Mouse (Mus musculus) heart, embryonic 15.5 days (tissue): ENCODE data around the gene Btg2. TPM values are rescaled to one million over a fixed set of nuclear protein-coding genes. Genes with fewer than 3 reads are reported as not detected.

ENCODE experiments used
- ATAC-seq: fragments of 200-750 bp; cut with Nextera tagmentation; replicated peaks from 2 replicates; pipeline ENCODE4 v1.8.0; 2017; ENCODE audit warnings: low read depth, moderate TSS enrichment; ENCODE audit not compliant: insufficient number of reproducible peaks, insufficient read depth, low FRiP score
- H3K27ac ChIP-seq: fragments of 300-500 bp; sonication (generic); 2 replicates; pipeline ENCODE4 v1.5.1; 2015; ENCODE audit warnings: mild to moderate bottlenecking, inconsistent platforms
- H3K27me3 ChIP-seq: fragments of 300-500 bp; sonication (generic); 2 replicates; pipeline ENCODE4 v1.6.1; 2015; ENCODE audit warnings: inconsistent platforms
- H3K36me3 ChIP-seq: fragments of 300-500 bp; sonication (generic); 2 replicates; pipeline ENCODE4 v1.6.1; 2015; ENCODE audit warnings: mild to moderate bottlenecking, inconsistent platforms
- H3K4me1 ChIP-seq: fragments of 300-500 bp; sonication (generic); replicated peaks from 2 replicates; pipeline ENCODE4 v1.6.1; 2015; ENCODE audit warnings: inconsistent platforms
- H3K4me2 ChIP-seq: fragments of 300-500 bp; sonication (generic); 2 replicates; pipeline ENCODE4 v1.6.1; 2015; ENCODE audit warnings: inconsistent platforms, mild to moderate bottlenecking, moderate library complexity
- H3K4me3 ChIP-seq: fragments of 300-500 bp; sonication (generic); 2 replicates; pipeline ENCODE4 v1.5.1; 2015; ENCODE audit warnings: mild to moderate bottlenecking, inconsistent platforms
- H3K9ac ChIP-seq: fragments of 300-500 bp; sonication (generic); 2 replicates; pipeline ENCODE4 v1.6.1; 2015; ENCODE audit warnings: mild to moderate bottlenecking, inconsistent platforms
- H3K9me3 ChIP-seq: fragments of 300-500 bp; sonication (generic); replicated peaks from 2 replicates; pipeline ENCODE4 v1.6.1; 2016; ENCODE audit warnings: inconsistent platforms
- WGBS: fragments of 180-500 bp; shearing (Covaris S2); methylation state at CpG from one replicate; pipeline ENCODE4 v1.1.7; 2015; ENCODE audit warnings: mixed read lengths; 5-methylcytosine and 5-hydroxymethylcytosine counted together
- polyA plus RNA-seq: library from polyadenylated mRNA; unstranded; fragments of >200 nt; fragmentation: Nextera tagmentation; extraction: Ambion mirVana; gene quantifications from 2 replicates; pipeline ENCODE4 v1.2.1, GENCODE M21; 2015

Btg2 gene
- polyA plus RNA-seq, 1 experiment from 2014 or later, result 36.9 TPM

DNA sequence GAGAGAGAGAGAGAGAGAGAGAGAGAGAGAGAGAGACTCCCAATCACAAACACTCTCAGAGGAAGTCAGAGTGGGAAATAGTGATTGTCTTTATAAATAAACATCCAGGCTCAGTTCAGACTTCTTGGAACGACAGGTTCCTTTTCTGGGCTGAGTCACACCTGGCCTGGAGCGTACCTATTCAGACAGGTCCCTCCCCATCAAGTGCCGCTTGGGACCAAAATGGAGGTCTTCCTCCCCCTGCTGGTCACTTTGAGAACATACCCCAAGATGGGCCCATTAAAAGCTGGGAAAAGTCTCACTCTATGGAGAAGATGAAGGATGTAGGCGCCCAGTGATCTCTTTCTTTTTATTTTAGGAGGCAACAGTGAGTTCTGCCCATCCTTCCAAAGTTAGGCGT, 27.8 kb upstream of the Btg2 start:
- Histone ChIP-seq H3K4me2 (no peak overlapping the region), H3K4me1 (peaks cover 14% of the 10 kb centered on the region), H3K9me3 (no peaks in the 10 kb centered on the region), H3K4me3 (no peak overlapping the region), H3K27ac (no peak overlapping the region), H3K27me3 (no peaks in the 10 kb centered on the region; the same call in 1 of the 2 replicates), H3K36me3 (no peaks in the 10 kb centered on the region), H3K9ac (no peak overlapping the region)
- 7% methylated on average over 5 of the region's 5 CpGs for WGBS
- no peak for ATAC-seq

DNA sequence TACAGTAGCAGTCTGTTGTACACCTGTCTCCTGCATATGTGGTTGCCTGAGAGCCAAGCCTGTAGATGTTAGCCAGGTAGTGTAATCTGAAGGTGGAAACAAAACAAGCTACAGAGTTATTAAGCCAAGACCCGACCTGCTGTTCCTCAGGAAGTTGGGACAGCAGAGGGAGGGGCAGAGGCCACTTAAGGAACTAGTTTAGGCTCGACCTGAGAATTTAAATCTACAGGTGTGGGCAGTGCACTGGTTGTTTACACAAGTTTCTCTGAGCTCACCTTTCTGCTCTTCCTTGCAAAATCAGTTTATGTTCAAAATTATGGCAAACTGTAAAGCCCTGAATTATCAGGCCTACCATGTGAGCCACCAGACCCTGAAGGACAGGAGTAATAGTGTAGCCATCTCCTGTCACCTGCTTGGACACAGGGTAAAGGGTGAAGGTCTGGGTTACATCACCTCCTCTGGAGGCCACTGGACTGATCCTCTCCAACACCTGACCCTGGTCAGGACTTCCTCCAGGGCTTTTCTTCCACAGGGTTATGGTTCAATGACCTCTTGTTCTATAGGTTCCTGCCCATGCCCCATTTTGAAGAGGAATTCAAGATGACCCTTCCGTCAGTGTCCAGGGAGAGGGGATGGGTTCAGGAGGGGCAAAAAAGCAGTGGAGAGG, 27.0 kb upstream of the Btg2 start:
- Histone ChIP-seq H3K4me1 (peaks cover 17% of the 10 kb centered on the region), H3K4me3 (no peak overlapping the region), H3K27me3 (no peaks in the 10 kb centered on the region; the same call in 1 of the 2 replicates), H3K9ac (no peak overlapping the region), H3K36me3 (no peaks in the 10 kb centered on the region), H3K9me3 (no peaks in the 10 kb centered on the region), H3K4me2 (no peak overlapping the region), H3K27ac (no peak overlapping the region)
- no peak for ATAC-seq
- 53% methylated on average over 3 of the region's 3 CpGs for WGBS

DNA sequence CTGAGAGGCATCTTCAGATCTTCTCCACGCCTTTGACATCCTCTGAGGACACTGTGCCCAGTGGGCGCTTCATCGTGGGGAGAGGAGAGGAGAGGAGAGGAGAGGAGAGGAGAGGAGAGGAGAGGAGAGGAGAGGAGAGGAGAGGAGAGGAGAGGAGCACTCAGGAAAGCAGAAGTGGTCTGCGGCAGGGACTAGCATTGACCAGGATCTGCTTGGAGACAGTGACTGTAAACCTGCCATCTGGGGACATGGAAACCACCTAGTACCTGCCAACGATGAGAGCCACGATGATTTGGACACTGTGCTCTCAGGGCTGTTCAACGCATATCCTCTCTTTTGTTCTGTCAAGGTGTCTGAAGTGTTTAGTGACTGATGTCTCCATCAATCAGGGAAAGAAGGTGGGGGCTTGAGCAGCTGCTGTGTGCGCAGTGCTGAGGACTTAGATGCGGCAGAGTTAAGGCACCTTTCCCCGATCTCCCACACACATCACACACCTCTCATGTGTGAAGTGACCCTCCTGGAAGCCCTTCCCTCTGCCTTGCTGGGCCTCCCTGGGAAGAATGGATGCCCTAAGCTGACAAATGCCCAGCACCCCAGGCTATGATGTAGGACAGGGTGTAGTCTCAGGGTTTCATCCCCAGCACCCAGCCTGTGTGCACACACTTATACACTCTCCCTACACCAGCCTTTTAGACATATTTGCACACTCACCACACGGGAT, 26.3 kb upstream of the Btg2 start:
- Histone ChIP-seq H3K4me1 (peaks cover 24% of the 10 kb centered on the region), H3K9me3 (no peaks in the 10 kb centered on the region), H3K36me3 (no peaks in the 10 kb centered on the region), H3K9ac (no peak overlapping the region), H3K27ac (no peak overlapping the region), H3K4me2 (no peak overlapping the region), H3K4me3 (no peak overlapping the region), H3K27me3 (no peaks in the 10 kb centered on the region; the same call in 1 of the 2 replicates)
- WGBS, result 71% methylated on average over 11 of the region's 11 CpGs
- no peak for ATAC-seq

DNA sequence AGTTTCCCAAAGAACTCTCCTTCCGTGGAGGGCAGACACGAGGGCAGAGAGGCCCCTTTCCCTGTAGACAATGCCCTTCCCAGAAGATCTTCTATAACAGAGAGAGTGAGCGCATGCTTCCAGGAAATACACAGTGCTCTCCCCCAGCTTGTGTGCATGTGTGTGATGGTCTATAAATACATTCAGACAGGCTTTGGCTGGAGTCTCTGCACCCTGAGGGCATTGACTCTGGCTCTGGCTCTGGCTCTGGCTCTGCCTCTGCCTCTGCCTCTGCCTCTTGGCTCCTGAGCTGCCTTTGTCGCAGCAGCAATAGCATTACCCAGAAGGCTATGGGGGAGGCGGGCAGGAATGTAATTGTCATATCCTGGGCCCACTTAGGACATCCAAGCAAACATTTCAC, 24.9 kb upstream of the Btg2 start:
- H3K27me3 ChIP-seq, result no peaks in the 10 kb centered on the region; the same call in 1 of the 2 replicates
- ATAC-seq, result peak; percentile 50
- H3K27ac ChIP-seq, result peak overlapping the region; percentile 93
- H3K9me3 ChIP-seq, result no peaks in the 10 kb centered on the region
- H3K4me1 ChIP-seq, result peaks cover 33% of the 10 kb centered on the region
- H3K36me3 ChIP-seq, result no peaks in the 10 kb centered on the region
- WGBS, result 33% methylated on average over 5 of the region's 5 CpGs
- no peak overlapping the region for H3K4me3 ChIP-seq
- H3K4me2 ChIP-seq, result no peak overlapping the region
- no peak overlapping the region for H3K9ac ChIP-seq

DNA sequence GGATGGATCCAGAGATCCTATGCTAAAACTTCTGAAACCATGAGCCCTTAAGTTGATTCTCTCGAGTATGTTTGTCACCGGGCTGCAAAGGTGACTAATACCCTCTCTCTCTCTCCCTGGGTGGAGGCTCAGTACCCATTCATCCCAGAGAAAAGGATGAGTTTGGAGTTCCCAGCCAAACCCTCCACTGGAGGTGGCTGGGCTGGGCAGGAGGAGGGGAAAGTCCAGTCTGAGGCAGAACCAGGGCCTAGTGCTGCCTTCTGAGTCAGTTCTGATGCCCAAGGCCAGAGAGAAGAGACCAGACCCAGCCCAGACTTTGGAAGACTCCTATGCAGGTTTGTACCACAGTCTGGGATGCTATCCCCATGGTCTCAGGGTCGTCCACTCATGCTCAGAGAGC, 22.7 kb upstream of the Btg2 start:
- H3K27me3 ChIP-seq, result no peaks in the 10 kb centered on the region

DNA sequence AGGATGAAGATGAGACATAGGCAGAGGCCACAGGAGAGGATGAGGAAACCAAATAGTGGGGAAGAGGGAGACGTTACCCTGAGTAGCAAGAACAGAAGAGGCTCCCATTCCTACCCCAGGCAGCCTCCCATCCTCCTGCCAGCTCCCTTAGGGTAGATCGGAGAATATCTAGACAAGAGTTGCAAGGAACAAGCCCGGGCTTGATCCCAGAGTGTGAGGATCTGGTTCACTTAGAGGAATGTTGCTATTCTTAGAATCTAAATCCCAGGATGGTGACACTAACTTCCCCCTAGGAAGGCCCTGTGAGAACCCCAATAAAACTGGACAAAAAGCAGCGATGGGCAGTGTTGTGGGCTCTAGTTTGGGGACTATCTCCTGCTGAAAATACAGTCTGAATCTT, 22.0 kb upstream of the Btg2 start:
- 58% methylated on average over 4 of the region's 4 CpGs for WGBS
- H3K27me3 ChIP-seq, result no peaks in the 10 kb centered on the region
- H3K4me1 ChIP-seq, result peaks cover 63% of the 10 kb centered on the region
- H3K4me2 ChIP-seq, result no peak overlapping the region
- H3K9me3 ChIP-seq, result no peaks in the 10 kb centered on the region
- no peak overlapping the region for H3K9ac ChIP-seq
- no peak for ATAC-seq
- H3K27ac ChIP-seq, result peak overlapping the region; percentile 99
- H3K4me3 ChIP-seq, result no peak overlapping the region
- no peaks in the 10 kb centered on the region for H3K36me3 ChIP-seq

More for the DNA sequence above, 22.7 kb upstream of the Btg2 start:
- ATAC-seq, result no peak
- WGBS, result 70% methylated on average over 3 of the region's 3 CpGs
- Histone ChIP-seq H3K36me3 (no peaks in the 10 kb centered on the region), H3K4me3 (no peak overlapping the region), H3K9me3 (no peaks in the 10 kb centered on the region), H3K27ac (no peak overlapping the region), H3K9ac (no peak overlapping the region), H3K4me1 (peaks cover 56% of the 10 kb centered on the region), H3K4me2 (no peak overlapping the region)

DNA sequence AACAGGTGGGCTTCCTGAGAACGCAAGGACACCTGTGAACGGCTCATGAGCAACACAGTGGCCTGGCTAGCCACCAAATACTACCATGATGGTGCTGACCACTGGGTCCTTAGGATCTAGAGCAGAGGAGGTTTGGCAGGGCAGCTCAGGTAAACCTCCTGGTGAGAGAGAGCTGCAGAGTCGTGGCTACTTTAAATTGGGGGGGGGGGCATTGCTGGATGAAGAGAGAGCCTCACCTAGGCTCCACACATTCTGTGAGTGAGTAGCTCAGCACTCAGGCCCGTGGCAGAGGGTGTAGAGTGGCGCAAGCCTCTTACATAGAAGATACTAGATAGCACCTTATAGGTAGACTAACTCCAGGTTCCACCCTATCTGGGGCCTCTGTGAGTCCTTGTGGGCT, 21.5 kb upstream of the Btg2 start:
- no peaks in the 10 kb centered on the region for H3K36me3 ChIP-seq
- H3K4me3 ChIP-seq, result no peak overlapping the region
- H3K4me1 ChIP-seq, result peaks cover 68% of the 10 kb centered on the region
- peak overlapping the region; percentile 99 for H3K27ac ChIP-seq
- no peaks in the 10 kb centered on the region for H3K9me3 ChIP-seq
- no peaks in the 10 kb centered on the region for H3K27me3 ChIP-seq
- ATAC-seq, result no peak
- 79% methylated on average over 5 of the region's 5 CpGs for WGBS
- H3K9ac ChIP-seq, result no peak overlapping the region
- H3K4me2 ChIP-seq, result no peak overlapping the region

DNA sequence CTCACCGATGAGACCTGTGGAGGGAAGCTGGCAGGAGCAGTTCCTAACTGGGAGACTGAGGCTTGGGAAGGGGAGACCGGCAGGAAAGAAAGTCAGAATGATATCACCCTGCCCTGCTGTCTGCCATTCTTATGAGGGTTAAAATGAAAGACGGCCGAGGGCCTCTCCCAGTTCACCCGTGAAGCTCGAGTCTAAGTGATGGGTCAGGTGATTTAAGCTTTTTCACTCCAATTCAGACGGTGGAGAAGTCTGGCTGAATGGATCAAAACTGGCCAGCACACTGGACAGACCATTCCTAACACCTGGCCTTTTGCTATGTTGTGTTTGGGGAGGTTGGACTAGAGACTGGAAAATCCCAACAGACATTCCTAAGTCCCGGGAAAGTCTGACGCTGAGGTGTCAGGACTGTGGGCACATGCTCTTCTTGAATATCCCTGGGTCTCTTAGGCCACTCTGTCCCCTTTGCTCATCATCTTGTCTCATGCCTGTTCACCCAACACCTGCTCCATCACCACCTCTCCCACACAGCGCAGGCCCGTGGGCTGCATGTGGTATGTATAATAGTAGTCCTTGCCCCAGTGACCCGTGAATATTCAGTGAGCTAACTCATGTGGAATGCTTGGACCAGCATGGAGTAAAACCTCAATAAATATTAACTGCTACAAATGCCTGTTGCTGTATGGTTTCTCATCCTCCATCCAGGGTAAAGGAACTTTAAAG, 20.8 kb upstream of the Btg2 start:
- Histone ChIP-seq H3K9ac (peak overlapping the region; percentile 49), H3K4me3 (peak overlapping the region; percentile 46), H3K9me3 (no peaks in the 10 kb centered on the region), H3K4me2 (peak overlapping the region; percentile 67), H3K4me1 (peaks cover 72% of the 10 kb centered on the region), H3K36me3 (no peaks in the 10 kb centered on the region), H3K27ac (peak overlapping the region; percentile 99), H3K27me3 (no peaks in the 10 kb centered on the region)
- no peak; the same call in 1 of the 2 replicates for ATAC-seq
- WGBS, result 12% methylated on average over 12 of the region's 12 CpGs

DNA sequence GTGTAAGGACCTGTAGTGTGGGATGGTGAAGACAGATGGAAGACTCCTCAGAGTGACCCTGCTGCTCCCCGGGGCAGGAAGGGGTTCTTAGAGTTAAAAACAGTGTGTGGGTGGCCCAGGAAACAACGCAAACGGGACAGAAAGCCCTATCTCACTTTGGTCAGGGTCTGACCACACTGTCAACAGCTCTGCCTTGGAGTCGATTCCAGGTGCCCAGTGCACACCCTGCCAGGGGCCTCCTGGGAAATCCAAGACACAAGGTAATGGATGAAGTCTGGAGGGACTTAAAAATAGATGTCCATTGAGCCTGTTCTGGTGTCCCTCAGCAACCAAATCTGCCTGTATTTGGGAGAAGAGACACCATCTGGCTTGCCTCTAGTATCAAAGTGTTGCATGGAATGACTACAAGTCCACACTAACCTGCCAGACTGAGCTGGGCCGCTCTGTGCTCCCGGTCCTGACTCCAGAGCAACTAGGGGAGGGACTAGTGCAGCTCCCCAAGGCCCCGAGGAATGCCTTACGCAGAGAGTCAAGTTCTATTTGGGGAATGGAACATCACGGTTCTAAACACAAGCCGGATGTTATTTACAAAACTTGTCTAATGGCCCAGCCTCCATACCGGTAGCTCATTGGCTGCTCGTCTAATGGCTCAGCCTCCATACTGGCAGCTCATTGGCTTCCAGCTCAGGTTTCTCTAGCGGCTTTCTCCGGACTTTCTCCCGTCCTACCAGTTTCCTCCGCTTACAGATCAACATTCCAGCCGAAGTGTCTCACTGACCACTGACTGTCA, 20.0 kb upstream of the Btg2 start:
- peak overlapping the region; percentile 49 for H3K9ac ChIP-seq
- H3K4me2 ChIP-seq, result peak overlapping the region; percentile 67
- H3K9me3 ChIP-seq, result no peaks in the 10 kb centered on the region
- peak overlapping the region; percentile 99 for H3K27ac ChIP-seq
- WGBS, result 1% methylated on average over 17 of the region's 17 CpGs
- no peaks in the 10 kb centered on the region for H3K27me3 ChIP-seq
- H3K4me1 ChIP-seq, result peaks cover 70% of the 10 kb centered on the region
- ATAC-seq, result peak; percentile 91
- H3K36me3 ChIP-seq, result no peaks in the 10 kb centered on the region
- H3K4me3 ChIP-seq, result peak overlapping the region; percentile 46

DNA sequence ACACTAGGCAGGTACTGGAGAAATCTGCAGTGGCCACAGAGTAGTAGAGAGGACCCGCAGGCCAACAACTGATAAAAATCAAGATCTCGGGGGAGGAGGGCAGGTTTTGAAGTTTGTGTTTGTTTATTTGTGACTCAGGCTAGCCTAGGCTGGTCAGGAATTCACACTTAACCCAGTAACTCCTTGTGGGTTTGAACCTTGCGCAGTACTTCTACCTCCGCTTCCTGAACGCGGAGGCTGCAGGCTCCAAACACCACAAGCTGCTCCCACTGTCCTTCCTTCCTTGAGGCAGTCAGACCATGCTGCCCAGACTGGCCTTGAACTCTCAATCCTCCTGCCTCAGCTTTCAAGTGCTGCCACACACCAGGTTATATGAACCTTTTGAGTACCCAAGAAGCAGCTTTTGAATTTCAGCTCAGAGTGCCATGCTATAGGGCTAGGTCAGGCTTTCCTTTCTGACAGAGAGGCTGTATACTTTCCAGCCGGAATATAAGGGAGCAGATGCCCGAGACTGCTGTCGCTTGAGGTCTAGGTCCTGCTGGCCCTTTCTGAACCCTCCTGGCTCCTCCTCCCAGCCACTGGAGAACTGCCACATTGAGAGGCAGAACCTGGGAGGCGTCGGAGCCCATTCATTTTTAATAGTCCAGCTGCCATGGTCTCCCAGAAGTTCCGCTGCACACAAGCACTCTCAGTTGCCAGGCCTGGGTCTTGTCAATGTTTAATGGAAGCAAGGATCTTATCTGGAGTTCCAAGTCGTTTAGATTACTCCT, 19.2 kb upstream of the Btg2 start:
- 39% methylated on average over 13 of the region's 13 CpGs for WGBS
- peak overlapping the region; percentile 48 for H3K9ac ChIP-seq
- ATAC-seq, result no peak

More for the DNA sequence above, 19.2 kb upstream of the Btg2 start:
- Histone ChIP-seq H3K4me1 (peaks cover 70% of the 10 kb centered on the region), H3K4me3 (peak overlapping the region; percentile 46), H3K4me2 (peak overlapping the region; percentile 67), H3K36me3 (no peaks in the 10 kb centered on the region), H3K9me3 (no peaks in the 10 kb centered on the region), H3K27ac (peak overlapping the region; percentile 99), H3K27me3 (no peaks in the 10 kb centered on the region)
